Mouse (Mus musculus) forebrain, embryonic 15.5 days (tissue): ENCODE measurements around the gene Pear1. TPM values are rescaled to one million over a fixed set of nuclear protein-coding genes. Genes with fewer than 3 reads are reported as not detected.

ENCODE experiments used
- ATAC-seq: fragments of 200-750 bp; cut with Nextera tagmentation; replicated peaks from 2 replicates; pipeline ENCODE4 v1.8.0; 2017; ENCODE audit warnings: mild to moderate bottlenecking, moderate TSS enrichment, moderate library complexity
- H3K27ac ChIP-seq: fragments of 300-500 bp; sonication (generic); replicated peaks from 2 replicates; pipeline ENCODE4 v1.5.1; 2015; ENCODE audit warnings: mild to moderate bottlenecking, inconsistent platforms
- H3K27me3 ChIP-seq: fragments of 300-500 bp; sonication (generic); 2 replicates; pipeline ENCODE4 v1.6.1; 2015; ENCODE audit warnings: inconsistent platforms
- H3K36me3 ChIP-seq: fragments of 300-500 bp; sonication (generic); 2 replicates; pipeline ENCODE4 v1.6.1; 2015; ENCODE audit warnings: mild to moderate bottlenecking, inconsistent platforms
- H3K4me1 ChIP-seq: fragments of 300-500 bp; sonication (generic); 2 replicates; pipeline ENCODE4 v1.6.1; 2015; ENCODE audit warnings: inconsistent platforms
- H3K4me2 ChIP-seq: fragments of 300-500 bp; sonication (generic); replicated peaks from 2 replicates; pipeline ENCODE4 v1.6.1; 2015; ENCODE audit warnings: mild to moderate bottlenecking, inconsistent platforms
- H3K4me3 ChIP-seq: fragments of 300-500 bp; sonication (generic); 2 replicates; pipeline ENCODE4 v1.5.1; 2015; ENCODE audit warnings: mild to moderate bottlenecking, inconsistent platforms
- H3K9ac ChIP-seq: fragments of 300-500 bp; sonication (generic); replicated peaks from 2 replicates; pipeline ENCODE4 v1.6.1; 2015; ENCODE audit warnings: mild to moderate bottlenecking, inconsistent platforms
- H3K9me3 ChIP-seq: fragments of 300-500 bp; sonication (generic); 2 replicates; pipeline ENCODE4 v1.6.1; 2016; ENCODE audit warnings: inconsistent platforms
- WGBS: fragments of 180-500 bp; shearing (Covaris S2); methylation state at CpG from one replicate; pipeline ENCODE4 v1.1.7; 2015; ENCODE audit warnings: mixed read lengths; 5-methylcytosine and 5-hydroxymethylcytosine counted together
- polyA plus RNA-seq: library from polyadenylated mRNA; unstranded; fragments of >200 nt; fragmentation: Nextera tagmentation; extraction: Ambion mirVana; gene quantifications from 2 replicates; pipeline ENCODE4 v1.2.1, GENCODE M21; 2015

The Pear1 gene
- polyA plus RNA-seq, 1 experiment from 2014 or later = 4.7 TPM

GRCm38 (mm10) chr3:87833482-87833881 is 9.4 kb upstream of the Pear1 start:
- no peak for ATAC-seq
- WGBS = 65% methylated on average over 5 of the region's 5 CpGs

GRCm38 (mm10) chr3:87832109-87832859 is 8.2 kb upstream of the Pear1 start:
- no peaks in the 10 kb centered on the region for H3K27me3 ChIP-seq
- no peak overlapping the region for H3K4me3 ChIP-seq
- H3K27ac ChIP-seq = no peak overlapping the region
- no peaks in the 10 kb centered on the region for H3K4me1 ChIP-seq
- H3K36me3 ChIP-seq = no peaks in the 10 kb centered on the region
- no peak for ATAC-seq
- WGBS = 86% methylated on average over 7 of the region's 7 CpGs
- H3K4me2 ChIP-seq = no peak overlapping the region
- no peaks in the 10 kb centered on the region for H3K9me3 ChIP-seq
- H3K9ac ChIP-seq = no peak overlapping the region

More at GRCm38 (mm10) chr3:87833482-87833881, 9.4 kb upstream of the Pear1 start:
- no peak overlapping the region for H3K9ac ChIP-seq
- H3K9me3 ChIP-seq = no peaks in the 10 kb centered on the region
- H3K27me3 ChIP-seq = no peaks in the 10 kb centered on the region
- no peak overlapping the region for H3K4me3 ChIP-seq
- no peaks in the 10 kb centered on the region for H3K4me1 ChIP-seq
- H3K36me3 ChIP-seq = no peaks in the 10 kb centered on the region
- no peak overlapping the region for H3K27ac ChIP-seq
- H3K4me2 ChIP-seq = no peak overlapping the region

GRCm38 (mm10) chr3:87829025-87829424 is 4.9 kb upstream of the Pear1 start:
- no peak overlapping the region for H3K4me2 ChIP-seq
- no peak overlapping the region for H3K27ac ChIP-seq
- no peaks in the 10 kb centered on the region for H3K36me3 ChIP-seq
- WGBS = 57% methylated on average over 10 of the region's 10 CpGs
- no peak overlapping the region for H3K9ac ChIP-seq
- no peak overlapping the region for H3K4me3 ChIP-seq
- no peak for ATAC-seq
- no peaks in the 10 kb centered on the region for H3K9me3 ChIP-seq
- no peaks in the 10 kb centered on the region for H3K4me1 ChIP-seq
- no peaks in the 10 kb centered on the region for H3K27me3 ChIP-seq

- WGBS = 42% methylated on average over 4 of the region's 4 CpGs
- Histone ChIP-seq H3K27ac (no peak overlapping the region), H3K9ac (no peak overlapping the region), H3K4me3 (no peak overlapping the region), H3K27me3 (no peaks in the 10 kb centered on the region), H3K36me3 (no peaks in the 10 kb centered on the region), H3K9me3 (no peaks in the 10 kb centered on the region), H3K4me1 (no peaks in the 10 kb centered on the region), H3K4me2 (no peak overlapping the region)
- no peak for ATAC-seq
Observed at GRCm38 (mm10) chr3:87828435-87828834, 4.3 kb upstream of the Pear1 start.

- Histone ChIP-seq H3K9me3 (no peaks in the 10 kb centered on the region), H3K27me3 (no peaks in the 10 kb centered on the region), H3K27ac (no peak overlapping the region), H3K9ac (no peak overlapping the region), H3K4me1 (no peaks in the 10 kb centered on the region), H3K4me2 (no peak overlapping the region), H3K4me3 (no peak overlapping the region), H3K36me3 (no peaks in the 10 kb centered on the region)
- ATAC-seq = no peak
- WGBS = 69% methylated on average over 12 of the region's 12 CpGs
Observed at GRCm38 (mm10) chr3:87818226-87818625, 5.9 kb downstream of the Pear1 start.

GRCm38 (mm10) chr3:87816646-87817093 is 7.4 kb downstream of the Pear1 start:
- WGBS = 4% methylated on average over 12 of the region's 12 CpGs

GRCm38 (mm10) chr3:87816166-87816565 is 7.9 kb downstream of the Pear1 start:
- no peak overlapping the region for H3K4me3 ChIP-seq
- no peaks in the 10 kb centered on the region for H3K36me3 ChIP-seq
- H3K9ac ChIP-seq = no peak overlapping the region
- no peak overlapping the region for H3K27ac ChIP-seq
- no peaks in the 10 kb centered on the region for H3K4me1 ChIP-seq
- H3K4me2 ChIP-seq = no peak overlapping the region
- H3K9me3 ChIP-seq = no peaks in the 10 kb centered on the region
- peaks cover 7% of the 10 kb centered on the region; the same call in 1 of the 2 replicates for H3K27me3 ChIP-seq
- no peak for ATAC-seq
- WGBS = 73% methylated on average over 6 of the region's 6 CpGs

More at GRCm38 (mm10) chr3:87816646-87817093, 7.4 kb downstream of the Pear1 start:
- Histone ChIP-seq H3K9me3 (no peaks in the 10 kb centered on the region), H3K4me2 (no peak overlapping the region; the same call in 1 of the 2 replicates), H3K36me3 (no peaks in the 10 kb centered on the region), H3K27ac (no peak overlapping the region), H3K4me3 (no peak overlapping the region), H3K4me1 (no peaks in the 10 kb centered on the region), H3K27me3 (peaks cover 2% of the 10 kb centered on the region; the same call in 1 of the 2 replicates), H3K9ac (no peak overlapping the region)
- peak; percentile 60; the same call in 1 of the 2 replicates for ATAC-seq

GRCm38 (mm10) chr3:87812873-87813272 is 11.2 kb downstream of the Pear1 start:
- 68% methylated on average over 10 of the region's 10 CpGs for WGBS
- no peaks in the 10 kb centered on the region for H3K36me3 ChIP-seq
- H3K4me3 ChIP-seq = no peak overlapping the region
- no peak overlapping the region for H3K9ac ChIP-seq
- no peak for ATAC-seq
- no peak overlapping the region for H3K4me2 ChIP-seq
- H3K27me3 ChIP-seq = peaks cover 39% of the 10 kb centered on the region
- H3K4me1 ChIP-seq = peaks cover 7% of the 10 kb centered on the region
- H3K9me3 ChIP-seq = no peaks in the 10 kb centered on the region
- H3K27ac ChIP-seq = no peak overlapping the region

- Histone ChIP-seq H3K4me3 (no peak overlapping the region), H3K27me3 (peaks cover 43% of the 10 kb centered on the region), H3K4me1 (peaks cover 7% of the 10 kb centered on the region), H3K9me3 (no peaks in the 10 kb centered on the region), H3K4me2 (no peak overlapping the region), H3K27ac (no peak overlapping the region), H3K36me3 (no peaks in the 10 kb centered on the region), H3K9ac (no peak overlapping the region)
- 79% methylated on average over 4 of the region's 4 CpGs for WGBS
- no peak for ATAC-seq
Observed at GRCm38 (mm10) chr3:87812413-87812812, 11.7 kb downstream of the Pear1 start.

GRCm38 (mm10) chr3:87811297-87811696 is 12.8 kb downstream of the Pear1 start:
- H3K9ac ChIP-seq = no peak overlapping the region
- H3K4me2 ChIP-seq = no peak overlapping the region
- WGBS = 82% methylated on average over 8 of the region's 8 CpGs
- ATAC-seq = no peak
- H3K36me3 ChIP-seq = no peaks in the 10 kb centered on the region
- no peak overlapping the region for H3K27ac ChIP-seq
- no peaks in the 10 kb centered on the region for H3K9me3 ChIP-seq
- H3K4me1 ChIP-seq = peaks cover 7% of the 10 kb centered on the region
- H3K27me3 ChIP-seq = peaks cover 43% of the 10 kb centered on the region
- no peak overlapping the region for H3K4me3 ChIP-seq

- Histone ChIP-seq H3K4me2 (peak overlapping the region; percentile 26), H3K36me3 (no peaks in the 10 kb centered on the region), H3K9me3 (no peaks in the 10 kb centered on the region), H3K4me3 (peak overlapping the region; percentile 16), H3K27me3 (peaks cover 54% of the 10 kb centered on the region), H3K4me1 (peaks cover 7% of the 10 kb centered on the region), H3K9ac (no peak overlapping the region), H3K27ac (no peak overlapping the region)
- 5% methylated on average over 28 of the region's 28 CpGs for WGBS
- 0 out of 2 replicates have a peak, but pooled peaks have one; percentile 38 for ATAC-seq
Observed at GRCm38 (mm10) chr3:87809322-87809962, 14.7 kb downstream of the Pear1 start.

- Histone ChIP-seq H3K36me3 (no peaks in the 10 kb centered on the region), H3K4me3 (peak overlapping the region; percentile 22), H3K9ac (no peak overlapping the region), H3K4me1 (peaks cover 4% of the 10 kb centered on the region), H3K9me3 (no peaks in the 10 kb centered on the region), H3K27me3 (peaks cover 58% of the 10 kb centered on the region), H3K27ac (no peak overlapping the region), H3K4me2 (peak overlapping the region; percentile 43)
- ATAC-seq = no peak
- 4% methylated on average over 26 of the region's 26 CpGs for WGBS
Observed at GRCm38 (mm10) chr3:87804038-87804677, 19.9 kb downstream of the Pear1 start.
